Mouse (Mus musculus): Measurements from ENCODE around the gene Gm15446.
"Not testable (repeated sequence)": the region's sequence is repeated elsewhere in the genome, so short reads cannot be mapped to it uniquely, and the experiment has no call there.

Gm15446 gene

DNA sequence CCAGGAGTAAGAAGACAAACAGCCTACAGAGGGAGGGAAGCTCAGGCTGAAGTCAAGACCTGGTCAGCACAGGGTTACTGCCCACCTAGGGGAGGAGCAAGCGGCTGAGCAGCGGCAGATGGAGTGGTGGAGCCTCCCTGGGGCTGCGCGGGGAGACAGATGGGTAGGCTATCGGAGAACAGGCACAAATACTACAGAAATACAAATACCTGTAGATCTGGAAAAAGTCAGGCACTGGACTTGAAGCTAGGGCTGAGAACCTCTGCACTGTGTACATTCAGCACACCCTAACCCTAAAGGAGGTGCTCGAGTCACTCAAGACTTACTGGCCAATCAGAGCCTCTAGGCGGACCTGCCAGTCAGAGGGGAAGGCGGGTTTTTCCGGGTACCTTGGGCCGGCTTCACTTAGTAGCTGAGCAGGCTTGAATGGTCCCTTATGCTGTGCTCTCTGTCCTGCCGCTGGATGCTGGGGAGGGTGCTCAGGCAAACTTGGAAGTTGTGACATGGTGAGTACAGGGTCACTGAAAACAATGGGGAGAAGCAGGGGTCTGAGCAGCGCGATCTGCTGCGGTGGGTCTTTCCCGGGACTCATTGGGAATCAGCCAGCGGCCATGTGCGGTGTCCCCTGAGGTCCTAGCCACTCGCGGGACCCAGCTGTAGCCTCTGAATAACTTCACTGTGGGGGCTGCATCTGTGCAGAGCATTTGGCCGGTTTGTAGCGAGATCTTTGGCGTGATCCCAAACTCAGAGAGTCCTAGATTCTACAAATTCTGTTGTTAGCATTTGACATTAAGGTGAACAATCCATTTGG, at the start of gene Gm15446:
Gene Gm15446 (plus strand): TSS at position 140 of the 811 bp plus-strand sequence.
- DNase-seq (ENCODE audit: low spot score in 2 of 2), result peak; percentile 90 to 93

GRCm38 (mm10) chr5:109924129-109924528, 929 bp downstream of the Gm15446 start:
- DNase-seq (ENCODE audit: low spot score in 2 of 2), result not testable (repeated sequence)

DNA sequence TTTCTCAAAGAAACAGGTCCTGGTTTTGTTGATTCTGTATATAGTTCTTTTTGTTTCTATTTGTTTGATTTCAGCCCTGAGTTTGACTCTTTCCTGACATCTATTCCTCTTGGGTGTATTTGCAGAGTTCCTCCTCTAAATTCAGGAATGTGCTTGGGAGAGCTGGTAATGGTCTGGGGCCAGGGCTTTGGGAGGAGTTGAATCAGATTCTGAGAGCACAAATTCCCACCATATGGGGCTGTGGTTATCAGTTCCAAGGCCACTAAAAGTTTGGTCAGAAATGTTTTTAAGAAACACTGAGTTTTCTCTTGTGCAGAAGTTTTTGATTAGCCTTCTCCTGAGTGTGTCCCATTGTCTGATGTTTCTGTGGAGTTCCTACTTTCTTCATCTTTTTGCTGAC, 1.7 kb downstream of the Gm15446 start:
- no peak for DNase-seq (ENCODE audit: low spot score in 2 of 2)

GRCm38 (mm10) chr5:109950281-109950680, 27.1 kb downstream of the Gm15446 start:
- DNase-seq (ENCODE audit: low spot score in 2 of 2), result no peak

DNA sequence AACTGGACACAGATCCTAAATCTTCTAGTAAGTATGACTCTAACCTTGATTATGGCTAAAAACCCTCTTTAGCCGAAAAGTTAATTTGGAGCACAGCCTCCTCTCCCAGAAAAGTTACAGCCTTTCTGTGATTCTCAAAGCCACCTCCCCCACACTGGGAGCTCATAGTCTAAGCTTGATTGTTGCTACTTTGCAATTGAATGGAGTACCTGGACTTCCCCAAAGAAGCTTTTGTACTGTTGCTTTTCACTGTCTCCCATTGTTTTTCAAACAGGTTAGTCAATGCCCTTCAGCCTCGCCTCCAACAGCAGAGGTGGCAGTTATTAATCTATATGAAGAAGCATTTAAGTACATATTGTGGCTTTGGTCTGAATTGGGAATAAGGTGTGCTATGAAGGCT, 57.5 kb downstream of the Gm15446 start:
- DNase-seq (ENCODE audit: low spot score in 2 of 2), result not testable (repeated sequence)

Measured in urinary bladder, postnatal 36 days (tissue).